Mouse (Mus musculus): ENCODE data around the gene Hist1h3c. TPM values are rescaled to one million over a fixed set of nuclear protein-coding genes. Genes with fewer than 3 reads are reported as not detected.
"Not testable (repeated sequence)": the region's sequence is repeated elsewhere in the genome, so short reads cannot be mapped to it uniquely, and the experiment has no call there.

Hist1h3c gene
- polyA plus RNA-seq, 1 experiment from 2014 or later, result 5.5 TPM

GRCm38 (mm10) chr13:23709714-23710373 is 35.6 kb downstream of the Hist1h3c start:
- ATAC-seq (ENCODE audit: insufficient read depth, low FRiP score, low read depth), result no peak
- Histone ChIP-seq H3K4me2 (peak overlapping the region; percentile 66), H3K9me3 (no peaks in the 10 kb centered on the region), H3K4me1 (no peaks in the 10 kb centered on the region), H3K36me3 (no peaks in the 10 kb centered on the region), H3K27me3 (replicated peaks) (no peaks in the 10 kb centered on the region), H3K9ac (peak overlapping the region; percentile 16; the same call in 1 of the 2 replicates), H3K4me3 (replicated peaks) (peak overlapping the region; percentile 45), H3K27ac (no peak overlapping the region)
- 26% methylated on average over 15 of the region's 15 CpGs for WGBS

GRCm38 (mm10) chr13:23708654-23709053 is 36.7 kb downstream of the Hist1h3c start:
- WGBS, result 64% methylated on average over 4 of the region's 4 CpGs
- Histone ChIP-seq H3K27ac (no peak overlapping the region), H3K9ac (no peak overlapping the region)

GRCm38 (mm10) chr13:23708041-23708440 is 37.4 kb downstream of the Hist1h3c start:
- Histone ChIP-seq H3K4me3 (replicated peaks) (no peak overlapping the region), H3K4me2 (no peak overlapping the region), H3K9me3 (no peaks in the 10 kb centered on the region), H3K27me3 (replicated peaks) (no peaks in the 10 kb centered on the region), H3K36me3 (no peaks in the 10 kb centered on the region), H3K4me1 (no peaks in the 10 kb centered on the region), H3K27ac (no peak overlapping the region), H3K9ac (no peak overlapping the region)
- 84% methylated on average over 4 of the region's 4 CpGs for WGBS
- no peak for ATAC-seq (ENCODE audit: insufficient read depth, low FRiP score, low read depth)

More at GRCm38 (mm10) chr13:23708654-23709053, 36.7 kb downstream of the Hist1h3c start:
- Histone ChIP-seq H3K4me1 (no peaks in the 10 kb centered on the region), H3K36me3 (no peaks in the 10 kb centered on the region), H3K9me3 (no peaks in the 10 kb centered on the region), H3K4me2 (no peak overlapping the region), H3K4me3 (replicated peaks) (no peak overlapping the region), H3K27me3 (replicated peaks) (no peaks in the 10 kb centered on the region)
- ATAC-seq (ENCODE audit: insufficient read depth, low FRiP score, low read depth), result no peak

- no peaks in the 10 kb centered on the region for H3K4me1 ChIP-seq
- 90% methylated on average over 12 of the region's 12 CpGs for WGBS
- H3K27me3 ChIP-seq (replicated peaks), result no peaks in the 10 kb centered on the region
- no peak overlapping the region for H3K4me2 ChIP-seq
- no peaks in the 10 kb centered on the region for H3K36me3 ChIP-seq
- H3K9me3 ChIP-seq, result no peaks in the 10 kb centered on the region
- ATAC-seq (ENCODE audit: insufficient read depth, low FRiP score, low read depth), result no peak
- no peak overlapping the region for H3K27ac ChIP-seq
- no peak overlapping the region for H3K4me3 ChIP-seq (replicated peaks)
- no peak overlapping the region for H3K9ac ChIP-seq
Measured at GRCm38 (mm10) chr13:23706771-23707170, 38.6 kb downstream of the Hist1h3c start.

- H3K4me3 ChIP-seq (replicated peaks), result no peak overlapping the region
- no peak overlapping the region for H3K27ac ChIP-seq
- no peaks in the 10 kb centered on the region for H3K27me3 ChIP-seq (replicated peaks)
- no peaks in the 10 kb centered on the region for H3K36me3 ChIP-seq
- WGBS, result 86% methylated on average over 7 of the region's 7 CpGs
- no peak for ATAC-seq (ENCODE audit: insufficient read depth, low FRiP score, low read depth)
- H3K4me2 ChIP-seq, result no peak overlapping the region
- no peaks in the 10 kb centered on the region for H3K9me3 ChIP-seq
- no peak overlapping the region for H3K9ac ChIP-seq
- H3K4me1 ChIP-seq, result peaks cover 3% of the 10 kb centered on the region; the same call in 1 of the 2 replicates
Measured at GRCm38 (mm10) chr13:23705751-23706356, 39.5 kb downstream of the Hist1h3c start.

GRCm38 (mm10) chr13:23702801-23703200 is 42.6 kb downstream of the Hist1h3c start:
- ATAC-seq (ENCODE audit: insufficient read depth, low FRiP score, low read depth); H3K9me3 ChIP-seq; H3K9ac ChIP-seq; H3K36me3 ChIP-seq; H3K27me3 ChIP-seq (replicated peaks); H3K27ac ChIP-seq; H3K4me1 ChIP-seq; H3K4me3 ChIP-seq (replicated peaks); H3K4me2 ChIP-seq: not testable (repeated sequence)
- 75% methylated on average over 2 of the region's 2 CpGs for WGBS

- Histone ChIP-seq H3K27ac (no peak overlapping the region), H3K4me3 (replicated peaks) (no peak overlapping the region), H3K36me3 (no peaks in the 10 kb centered on the region), H3K9me3 (no peaks in the 10 kb centered on the region), H3K4me1 (peaks cover 4% of the 10 kb centered on the region; the same call in 1 of the 2 replicates), H3K27me3 (replicated peaks) (no peaks in the 10 kb centered on the region), H3K9ac (no peak overlapping the region), H3K4me2 (no peak overlapping the region)
- 73% methylated on average over 4 of the region's 4 CpGs for WGBS
- ATAC-seq (ENCODE audit: insufficient read depth, low FRiP score, low read depth), result no peak
Measured at GRCm38 (mm10) chr13:23702220-23702619, 43.2 kb downstream of the Hist1h3c start.

GRCm38 (mm10) chr13:23700786-23701520 is 44.4 kb downstream of the Hist1h3c start:
- H3K9ac ChIP-seq, result no peak overlapping the region
- peaks cover 4% of the 10 kb centered on the region; the same call in 1 of the 2 replicates for H3K4me1 ChIP-seq
- no peak overlapping the region for H3K27ac ChIP-seq
- no peak overlapping the region for H3K4me3 ChIP-seq (replicated peaks)
- WGBS, result 24% methylated on average over 8 of the region's 8 CpGs
- ATAC-seq (ENCODE audit: insufficient read depth, low FRiP score, low read depth), result peak; percentile 50
- no peaks in the 10 kb centered on the region for H3K27me3 ChIP-seq (replicated peaks)
- H3K4me2 ChIP-seq, result no peak overlapping the region
- no peaks in the 10 kb centered on the region for H3K36me3 ChIP-seq
- no peaks in the 10 kb centered on the region for H3K9me3 ChIP-seq

GRCm38 (mm10) chr13:23699767-23700166 is 45.6 kb downstream of the Hist1h3c start:
- WGBS, result 58% methylated on average over 3 of the region's 3 CpGs

GRCm38 (mm10) chr13:23698996-23699395 is 46.4 kb downstream of the Hist1h3c start:
- Histone ChIP-seq H3K4me3 (replicated peaks) (no peak overlapping the region; the same call in 1 of the 2 replicates), H3K4me2 (peak overlapping the region; percentile 49), H3K36me3 (no peaks in the 10 kb centered on the region), H3K27ac (peak overlapping the region; percentile 87), H3K9ac (no peak overlapping the region), H3K27me3 (replicated peaks) (no peaks in the 10 kb centered on the region), H3K9me3 (no peaks in the 10 kb centered on the region), H3K4me1 (peaks cover 4% of the 10 kb centered on the region; the same call in 1 of the 2 replicates)
- ATAC-seq (ENCODE audit: insufficient read depth, low FRiP score, low read depth), result no peak
- 59% methylated on average over 6 of the region's 6 CpGs for WGBS

More at GRCm38 (mm10) chr13:23699767-23700166, 45.6 kb downstream of the Hist1h3c start:
- Histone ChIP-seq H3K27ac (no peak overlapping the region), H3K4me3 (replicated peaks) (no peak overlapping the region), H3K27me3 (replicated peaks) (no peaks in the 10 kb centered on the region), H3K4me1 (peaks cover 4% of the 10 kb centered on the region; the same call in 1 of the 2 replicates), H3K36me3 (no peaks in the 10 kb centered on the region), H3K9me3 (no peaks in the 10 kb centered on the region), H3K4me2 (no peak overlapping the region), H3K9ac (no peak overlapping the region)
- ATAC-seq (ENCODE audit: insufficient read depth, low FRiP score, low read depth), result no peak

- H3K4me1 ChIP-seq, result peaks cover 4% of the 10 kb centered on the region; the same call in 1 of the 2 replicates
- peak within 1 kb of the TSS; percentile 6; the same call in 1 of the 2 replicates for H3K9ac ChIP-seq
- H3K4me3 ChIP-seq (replicated peaks), result peak within 1 kb of the TSS; percentile 45
- peak; percentile 95 for ATAC-seq (ENCODE audit: insufficient read depth, low FRiP score, low read depth)
- H3K27ac ChIP-seq, result peak within 1 kb of the TSS; percentile 94
- under 1% methylated on average over 21 of the region's 22 CpGs for WGBS
- peak within 1 kb of the TSS; percentile 55 for H3K4me2 ChIP-seq
- H3K9me3 ChIP-seq, result no peaks in the 10 kb centered on the region
- no peaks in the 10 kb centered on the region for H3K27me3 ChIP-seq (replicated peaks)
- H3K36me3 ChIP-seq, result no peaks in the 10 kb centered on the region
Measured at GRCm38 (mm10) chr13:23698300-23698693, 47.1 kb downstream of the Hist1h3c start, which contains the start of gene Hist1h4c. Gene Hist1h4c, minus strand, starts transcription at chr13:23698454.
